Mouse (Mus musculus): ENCODE measurements at regions not wholly inside any gene's neighbourhood (a gene's known extent, or its start where the extent isn't known, plus 50 kb on each side); places are given as distances from the start of the nearest gene placed in this dataset.

DNA sequence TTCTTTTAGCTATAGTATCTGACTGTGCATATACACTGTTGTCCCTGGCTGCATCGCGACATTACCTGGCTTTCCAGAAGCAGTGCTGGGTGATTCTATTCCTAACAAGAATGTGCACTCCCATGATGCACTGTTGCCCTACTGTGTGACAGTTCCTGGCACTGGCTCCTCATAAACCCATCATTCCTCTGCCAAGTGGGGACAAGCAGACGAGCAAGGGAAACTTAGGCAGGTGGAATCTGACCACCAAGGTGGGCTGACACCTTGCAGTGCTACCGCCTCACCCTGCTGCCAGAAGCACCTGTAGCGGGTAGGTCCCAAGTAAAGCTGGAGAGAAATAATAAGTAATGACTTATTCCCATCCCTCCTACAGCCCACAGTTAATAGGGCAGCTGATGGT lies 167.5 kb upstream of the Camk1g start:
- Histone ChIP-seq H3K4me3 (replicated peaks; ENCODE audit: low read depth, low read length) (no peak overlapping the region), H3K9me3 (ENCODE audit: control insufficient read depth, low read length) (no peaks in the 10 kb centered on the region), H3K9ac (replicated peaks; ENCODE audit: low read length) (no peak overlapping the region), H3K27me3 (ENCODE audit: control insufficient read depth, insufficient read depth, low read length) (no peaks in the 10 kb centered on the region), H3K27ac (replicated peaks; ENCODE audit: low read depth, low read length) (no peak overlapping the region), H3K36me3 (ENCODE audit: control insufficient read depth, insufficient read depth, low read length) (no peaks in the 10 kb centered on the region), H3K4me2 (ENCODE audit: low read length) (no peak overlapping the region), H3K4me1 (ENCODE audit: control insufficient read depth, insufficient read depth, low read length) (peaks cover 10% of the 10 kb centered on the region)
- no peak for ATAC-seq (ENCODE audit: low FRiP score, low TSS enrichment)
- 90% methylated on average over 5 of the region's 5 CpGs for WGBS
- no peak for DNase-seq

DNA sequence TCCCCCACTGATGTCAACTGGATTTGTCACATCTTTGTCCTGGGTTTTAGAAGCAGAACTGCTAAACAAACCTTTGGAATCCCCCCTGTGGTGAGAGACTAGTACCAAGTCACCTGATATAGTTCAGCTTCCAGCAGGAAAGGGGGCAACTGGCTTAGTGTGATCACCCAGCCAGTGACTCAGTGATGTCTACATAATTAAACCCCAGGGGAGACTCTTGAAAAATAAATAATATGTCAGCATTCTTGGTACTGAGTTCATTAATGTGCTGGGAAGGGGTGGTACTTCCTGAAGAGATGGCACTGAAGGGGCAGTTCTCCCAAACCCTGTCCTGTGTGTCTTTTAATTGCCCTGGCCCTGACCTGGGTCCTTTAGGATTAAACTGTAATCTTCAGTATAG lies 166.5 kb upstream of the Camk1g start:
- no peak overlapping the region for H3K4me2 ChIP-seq (ENCODE audit: low read length)
- H3K27me3 ChIP-seq (ENCODE audit: control insufficient read depth, insufficient read depth, low read length): no peaks in the 10 kb centered on the region
- DNase-seq (no peak), ATAC-seq (ENCODE audit: low FRiP score, low TSS enrichment) (no peak)
- H3K27ac ChIP-seq (replicated peaks; ENCODE audit: low read depth, low read length): no peak overlapping the region
- H3K9ac ChIP-seq (replicated peaks; ENCODE audit: low read length): no peak overlapping the region
- H3K4me3 ChIP-seq (replicated peaks; ENCODE audit: low read depth, low read length): no peak overlapping the region
- no peaks in the 10 kb centered on the region for H3K9me3 ChIP-seq (ENCODE audit: control insufficient read depth, low read length)
- H3K36me3 ChIP-seq (ENCODE audit: control insufficient read depth, insufficient read depth, low read length): no peaks in the 10 kb centered on the region
- H3K4me1 ChIP-seq (ENCODE audit: control insufficient read depth, insufficient read depth, low read length): peaks cover 2% of the 10 kb centered on the region

DNA sequence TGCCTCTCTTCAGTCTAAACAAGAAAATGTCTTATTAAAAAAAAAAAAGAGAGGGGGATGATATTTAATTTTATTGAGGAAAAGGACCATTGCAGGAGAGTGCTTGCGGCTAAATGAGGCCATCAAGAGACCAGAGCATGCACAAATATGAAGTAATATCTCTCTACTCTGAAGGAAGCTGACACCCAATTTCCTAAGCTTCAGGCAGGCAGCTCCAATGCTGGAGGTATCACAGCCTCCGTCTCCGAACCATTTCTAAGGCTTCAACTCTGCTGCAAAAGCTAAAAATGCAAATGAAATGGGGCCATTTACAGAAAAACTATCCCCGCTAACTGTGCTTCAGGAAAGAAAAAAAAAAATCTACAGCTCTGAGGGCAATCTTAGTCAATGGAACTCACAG lies 164.4 kb upstream of the Camk1g start:
- no peak overlapping the region for H3K4me2 ChIP-seq (ENCODE audit: low read length)
- H3K4me3 ChIP-seq (replicated peaks; ENCODE audit: low read depth, low read length): no peak overlapping the region
- no peaks in the 10 kb centered on the region for H3K9me3 ChIP-seq (ENCODE audit: control insufficient read depth, low read length)
- H3K27me3 ChIP-seq (ENCODE audit: control insufficient read depth, insufficient read depth, low read length): no peaks in the 10 kb centered on the region
- DNase-seq (no peak), ATAC-seq (ENCODE audit: low FRiP score, low TSS enrichment) (no peak)
- no peak overlapping the region for H3K27ac ChIP-seq (replicated peaks; ENCODE audit: low read depth, low read length)
- H3K9ac ChIP-seq (replicated peaks; ENCODE audit: low read length): no peak overlapping the region
- H3K4me1 ChIP-seq (ENCODE audit: control insufficient read depth, insufficient read depth, low read length): no peaks in the 10 kb centered on the region
- no peaks in the 10 kb centered on the region for H3K36me3 ChIP-seq (ENCODE audit: control insufficient read depth, insufficient read depth, low read length)
- WGBS: 72% methylated on average over 4 of the region's 4 CpGs

DNA sequence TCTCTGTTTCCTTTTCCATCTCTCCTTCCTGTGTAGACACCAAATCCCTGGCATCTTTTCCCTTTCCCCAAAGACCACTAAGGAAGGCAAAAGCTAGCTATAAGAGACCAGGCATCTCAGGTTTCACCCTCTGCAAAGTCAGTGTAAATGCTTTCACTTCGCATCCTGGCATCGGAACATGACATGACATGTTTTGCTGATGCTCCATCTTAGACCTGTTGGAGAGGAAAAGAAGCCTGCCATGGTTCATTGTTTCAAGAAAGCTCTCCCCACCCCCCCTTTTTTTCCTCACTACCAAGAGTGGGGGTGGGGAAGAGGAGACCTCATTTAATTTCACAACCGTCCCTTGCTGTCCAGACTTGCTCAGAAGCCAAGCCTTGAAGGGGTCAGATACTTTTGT lies 156.4 kb upstream of the Camk1g start:
- Histone ChIP-seq H3K27ac (replicated peaks; ENCODE audit: low read depth, low read length) (no peak overlapping the region), H3K27me3 (ENCODE audit: control insufficient read depth, insufficient read depth, low read length) (no peaks in the 10 kb centered on the region), H3K9me3 (ENCODE audit: control insufficient read depth, low read length) (peaks cover 3% of the 10 kb centered on the region; the same call in 1 of the 2 replicates), H3K36me3 (ENCODE audit: control insufficient read depth, insufficient read depth, low read length) (no peaks in the 10 kb centered on the region), H3K9ac (replicated peaks; ENCODE audit: low read length) (no peak overlapping the region), H3K4me2 (ENCODE audit: low read length) (no peak overlapping the region), H3K4me3 (replicated peaks; ENCODE audit: low read depth, low read length) (no peak overlapping the region), H3K4me1 (ENCODE audit: control insufficient read depth, insufficient read depth, low read length) (no peaks in the 10 kb centered on the region)
- ATAC-seq (ENCODE audit: low FRiP score, low TSS enrichment) (no peak), DNase-seq (no peak)
- WGBS: 64% methylated on average over 3 of the region's 3 CpGs

DNA sequence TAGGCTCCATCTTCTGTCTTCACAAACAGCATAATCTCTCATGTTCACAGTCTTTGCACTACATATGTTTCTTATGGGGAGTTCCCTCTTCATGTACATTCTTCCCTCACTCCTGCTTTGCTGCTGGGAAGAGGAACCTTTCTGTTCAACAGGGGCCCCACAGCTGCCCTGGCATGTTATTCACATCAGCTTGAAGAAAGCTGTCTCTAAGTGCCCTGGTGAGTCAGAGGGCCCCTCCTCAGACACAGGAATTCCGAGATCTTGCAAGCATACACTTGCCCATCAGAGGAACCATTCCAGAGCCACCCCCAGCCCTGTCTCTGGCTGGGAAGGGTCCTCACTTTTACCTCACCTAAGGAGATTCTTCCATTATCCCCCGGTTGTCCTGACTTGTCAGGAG lies 151.9 kb upstream of the Camk1g start:
- Histone ChIP-seq H3K27me3 (ENCODE audit: control insufficient read depth, insufficient read depth, low read length) (no peaks in the 10 kb centered on the region), H3K4me3 (replicated peaks; ENCODE audit: low read depth, low read length) (no peak overlapping the region), H3K9me3 (ENCODE audit: control insufficient read depth, low read length) (no peaks in the 10 kb centered on the region), H3K4me2 (ENCODE audit: low read length) (no peak overlapping the region), H3K27ac (replicated peaks; ENCODE audit: low read depth, low read length) (no peak overlapping the region), H3K36me3 (ENCODE audit: control insufficient read depth, insufficient read depth, low read length) (no peaks in the 10 kb centered on the region), H3K4me1 (ENCODE audit: control insufficient read depth, insufficient read depth, low read length) (no peaks in the 10 kb centered on the region), H3K9ac (replicated peaks; ENCODE audit: low read length) (no peak overlapping the region)
- WGBS: 68% methylated on average over 2 of the region's 2 CpGs
- DNase-seq (no peak), ATAC-seq (ENCODE audit: low FRiP score, low TSS enrichment) (no peak)

DNA sequence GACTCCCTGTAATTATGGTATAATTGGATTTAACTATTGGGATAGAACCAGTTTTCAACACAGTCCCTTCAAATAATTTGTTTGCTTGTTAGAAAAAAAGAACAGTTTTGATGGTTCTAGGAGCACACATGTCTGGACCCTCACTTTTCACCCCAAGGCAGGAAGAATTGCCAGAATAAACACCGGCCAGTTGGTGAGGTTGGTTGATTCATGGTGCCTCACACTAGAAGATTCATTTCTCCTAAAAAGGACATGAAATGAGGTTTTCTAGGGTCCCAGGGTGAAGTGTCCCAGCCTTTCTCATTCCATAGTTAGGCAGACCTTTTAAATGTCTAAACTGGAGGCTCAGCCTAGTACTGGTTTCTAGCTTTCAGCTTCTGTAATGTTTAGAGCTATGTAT lies 148.7 kb upstream of the Camk1g start:
- Histone ChIP-seq H3K4me2 (ENCODE audit: low read length) (no peak overlapping the region), H3K9ac (replicated peaks; ENCODE audit: low read length) (no peak overlapping the region), H3K9me3 (ENCODE audit: control insufficient read depth, low read length) (no peaks in the 10 kb centered on the region), H3K36me3 (ENCODE audit: control insufficient read depth, insufficient read depth, low read length) (no peaks in the 10 kb centered on the region), H3K27me3 (ENCODE audit: control insufficient read depth, insufficient read depth, low read length) (no peaks in the 10 kb centered on the region), H3K4me3 (replicated peaks; ENCODE audit: low read depth, low read length) (no peak overlapping the region), H3K4me1 (ENCODE audit: control insufficient read depth, insufficient read depth, low read length) (no peaks in the 10 kb centered on the region), H3K27ac (replicated peaks; ENCODE audit: low read depth, low read length) (no peak overlapping the region)
- 94% methylated on average over 1 of the region's 1 CpGs for WGBS
- no peak for DNase-seq
- ATAC-seq (ENCODE audit: low FRiP score, low TSS enrichment): no peak

DNA sequence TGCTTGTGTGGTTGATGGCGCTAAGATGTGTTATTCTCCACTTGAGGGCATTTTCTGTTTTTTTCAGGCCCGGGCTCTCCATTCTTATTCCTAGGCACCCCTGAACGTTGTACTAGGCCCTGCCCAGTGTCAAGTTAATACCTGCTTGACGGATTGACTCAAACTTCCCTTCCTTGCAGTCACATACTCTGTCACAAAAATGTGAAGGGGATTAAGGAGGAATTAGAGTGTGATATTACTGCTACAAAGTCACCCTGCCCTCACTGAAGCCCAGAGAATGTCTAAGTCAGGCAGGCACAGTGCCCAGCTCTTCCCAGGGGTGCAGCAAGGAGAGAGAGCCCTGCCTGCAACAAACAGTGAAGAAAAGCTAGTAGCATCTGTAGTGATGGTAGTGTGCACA lies 147.9 kb upstream of the Camk1g start:
- H3K27me3 ChIP-seq (ENCODE audit: control insufficient read depth, insufficient read depth, low read length): no peaks in the 10 kb centered on the region
- H3K9me3 ChIP-seq (ENCODE audit: control insufficient read depth, low read length): no peaks in the 10 kb centered on the region
- no peaks in the 10 kb centered on the region for H3K4me1 ChIP-seq (ENCODE audit: control insufficient read depth, insufficient read depth, low read length)
- no peak overlapping the region for H3K4me3 ChIP-seq (replicated peaks; ENCODE audit: low read depth, low read length)
- no peak overlapping the region for H3K27ac ChIP-seq (replicated peaks; ENCODE audit: low read depth, low read length)
- WGBS: 48% methylated on average over 4 of the region's 4 CpGs
- H3K36me3 ChIP-seq (ENCODE audit: control insufficient read depth, insufficient read depth, low read length): no peaks in the 10 kb centered on the region
- H3K4me2 ChIP-seq (ENCODE audit: low read length): no peak overlapping the region
- DNase-seq (no peak), ATAC-seq (ENCODE audit: low FRiP score, low TSS enrichment) (no peak)
- H3K9ac ChIP-seq (replicated peaks; ENCODE audit: low read length): no peak overlapping the region

DNA sequence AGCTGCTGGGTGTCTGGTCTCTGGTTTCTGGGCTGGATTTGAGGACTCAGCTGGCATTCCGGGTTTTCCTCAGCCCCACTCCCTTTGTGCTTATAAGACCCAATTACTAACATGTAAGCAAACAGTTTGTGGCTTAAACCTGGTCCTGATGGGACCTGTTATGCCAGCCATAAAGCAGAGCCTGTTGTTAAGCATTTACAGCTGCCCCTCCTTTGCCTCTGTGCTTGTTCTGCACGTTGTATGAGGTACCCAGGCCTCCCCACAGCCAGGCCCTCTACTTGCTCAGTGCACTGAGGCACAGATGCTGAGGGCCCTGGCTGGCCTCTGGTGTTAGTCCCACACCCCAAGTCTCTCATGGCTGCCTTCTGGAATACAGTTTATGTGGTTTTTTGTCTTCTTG lies 147.2 kb upstream of the Camk1g start:
- WGBS: 72% methylated on average over 2 of the region's 2 CpGs
- H3K4me1 ChIP-seq (ENCODE audit: control insufficient read depth, insufficient read depth, low read length): no peaks in the 10 kb centered on the region
- H3K27ac ChIP-seq (replicated peaks; ENCODE audit: low read depth, low read length): no peak overlapping the region
- no peaks in the 10 kb centered on the region for H3K27me3 ChIP-seq (ENCODE audit: control insufficient read depth, insufficient read depth, low read length)
- DNase-seq: no peak
- H3K36me3 ChIP-seq (ENCODE audit: control insufficient read depth, insufficient read depth, low read length): no peaks in the 10 kb centered on the region
- H3K9me3 ChIP-seq (ENCODE audit: control insufficient read depth, low read length): no peaks in the 10 kb centered on the region
- ATAC-seq (ENCODE audit: low FRiP score, low TSS enrichment): no peak
- H3K9ac ChIP-seq (replicated peaks; ENCODE audit: low read length): no peak overlapping the region
- no peak overlapping the region for H3K4me3 ChIP-seq (replicated peaks; ENCODE audit: low read depth, low read length)
- no peak overlapping the region for H3K4me2 ChIP-seq (ENCODE audit: low read length)

DNA sequence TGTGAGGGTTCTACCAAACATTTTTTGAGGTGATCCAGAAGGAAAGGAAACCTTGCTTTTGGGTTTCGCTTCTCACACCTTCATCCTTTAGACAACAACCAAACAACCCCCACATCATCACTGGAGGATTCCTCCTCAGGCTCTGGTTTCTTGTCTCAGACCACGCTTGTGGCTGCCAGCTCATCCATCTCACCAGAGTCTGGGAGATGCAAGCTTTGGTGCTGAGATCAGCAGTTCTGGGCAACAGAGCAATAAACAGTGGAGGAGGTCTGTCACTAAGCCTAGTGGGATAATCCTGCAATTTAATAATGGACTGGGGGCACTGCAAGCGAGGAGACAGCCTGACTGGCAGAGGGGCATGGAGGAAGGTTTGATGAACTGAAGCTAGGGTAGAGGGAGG lies 146.3 kb upstream of the Camk1g start:
- no peak overlapping the region for H3K27ac ChIP-seq (replicated peaks; ENCODE audit: low read depth, low read length)
- no peaks in the 10 kb centered on the region for H3K27me3 ChIP-seq (ENCODE audit: control insufficient read depth, insufficient read depth, low read length)
- ATAC-seq (ENCODE audit: low FRiP score, low TSS enrichment) (no peak), DNase-seq (no peak)
- no peaks in the 10 kb centered on the region for H3K36me3 ChIP-seq (ENCODE audit: control insufficient read depth, insufficient read depth, low read length)
- H3K9ac ChIP-seq (replicated peaks; ENCODE audit: low read length): no peak overlapping the region
- H3K4me3 ChIP-seq (replicated peaks; ENCODE audit: low read depth, low read length): no peak overlapping the region
- H3K4me1 ChIP-seq (ENCODE audit: control insufficient read depth, insufficient read depth, low read length): no peaks in the 10 kb centered on the region
- 67% methylated on average over 3 of the region's 3 CpGs for WGBS
- H3K4me2 ChIP-seq (ENCODE audit: low read length): no peak overlapping the region
- H3K9me3 ChIP-seq (ENCODE audit: control insufficient read depth, low read length): no peaks in the 10 kb centered on the region
